Mouse (Mus musculus): ENCODE data around the gene Filip1l. TPM values are rescaled to one million over a fixed set of nuclear protein-coding genes. Genes with fewer than 3 reads are reported as not detected.

Gene Filip1l
- polyA plus RNA-seq (2014; fragmentation: Nextera tagmentation; extraction: Ambion mirVana): 1.8 and 4.0 TPM in 2 replicates

- no peaks in the 10 kb centered on the region for H3K36me3 ChIP-seq (ENCODE audit: control insufficient read depth, insufficient read depth, low read length)
- no peak within 1 kb of the TSS for H3K4me2 ChIP-seq (ENCODE audit: low read depth, low read length)
- no peak within 1 kb of the TSS for H3K27ac ChIP-seq (ENCODE audit: low read depth, low read length)
- no peak within 1 kb of the TSS for H3K9ac ChIP-seq (replicated peaks; ENCODE audit: low read depth, low read length)
- no peak within 1 kb of the TSS for H3K4me3 ChIP-seq (ENCODE audit: low read depth, low read length)
- H3K4me1 ChIP-seq (ENCODE audit: control insufficient read depth, insufficient read depth, low read length): no peaks in the 10 kb centered on the region
- ATAC-seq (ENCODE audit: low read depth): peak; percentile 21; the same call in 1 of the 2 replicates
- H3K9me3 ChIP-seq (ENCODE audit: control insufficient read depth, low read length): no peaks in the 10 kb centered on the region
- no peaks in the 10 kb centered on the region for H3K27me3 ChIP-seq (ENCODE audit: control insufficient read depth, insufficient read depth, low read length)
- WGBS: 78% methylated on average over 6 of the region's 6 CpGs
Measured at GRCm38 (mm10) chr16:57352751-57353150, at the start of gene Filip1l. TSS of gene Filip1l (plus strand) at chr16:57353093.

DNA sequence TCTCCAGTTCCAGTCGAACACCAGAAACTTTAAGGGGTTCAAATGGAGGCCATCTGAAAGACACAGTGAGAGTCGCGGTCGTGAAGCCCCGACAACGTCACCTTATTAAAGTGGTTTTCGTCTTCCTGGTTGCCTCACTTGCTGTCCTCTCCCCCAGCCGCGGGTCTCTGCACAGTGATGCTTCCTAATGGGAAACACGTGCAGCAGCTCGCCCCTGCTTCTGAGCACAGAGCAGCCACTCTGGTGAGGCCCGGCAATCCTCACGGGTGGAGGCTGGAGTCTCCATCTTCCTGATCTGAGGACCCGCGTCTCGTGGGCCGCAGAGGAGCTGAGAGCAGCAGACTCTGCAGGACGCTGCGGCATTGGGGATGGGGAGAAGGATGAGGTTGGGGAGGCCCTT, 49.2 kb upstream of the Filip1l start:
- Histone ChIP-seq H3K27ac (ENCODE audit: low read depth, low read length) (no peak overlapping the region), H3K36me3 (ENCODE audit: control insufficient read depth, insufficient read depth, low read length) (no peaks in the 10 kb centered on the region), H3K9me3 (ENCODE audit: control insufficient read depth, low read length) (no peaks in the 10 kb centered on the region), H3K9ac (replicated peaks; ENCODE audit: low read depth, low read length) (no peak overlapping the region), H3K4me3 (ENCODE audit: low read depth, low read length) (no peak overlapping the region), H3K4me2 (ENCODE audit: low read depth, low read length) (no peak overlapping the region), H3K4me1 (ENCODE audit: control insufficient read depth, insufficient read depth, low read length) (no peaks in the 10 kb centered on the region), H3K27me3 (ENCODE audit: control insufficient read depth, insufficient read depth, low read length) (no peaks in the 10 kb centered on the region)
- 69% methylated on average over 19 of the region's 19 CpGs for WGBS
- ATAC-seq (ENCODE audit: low read depth): no peak

DNA sequence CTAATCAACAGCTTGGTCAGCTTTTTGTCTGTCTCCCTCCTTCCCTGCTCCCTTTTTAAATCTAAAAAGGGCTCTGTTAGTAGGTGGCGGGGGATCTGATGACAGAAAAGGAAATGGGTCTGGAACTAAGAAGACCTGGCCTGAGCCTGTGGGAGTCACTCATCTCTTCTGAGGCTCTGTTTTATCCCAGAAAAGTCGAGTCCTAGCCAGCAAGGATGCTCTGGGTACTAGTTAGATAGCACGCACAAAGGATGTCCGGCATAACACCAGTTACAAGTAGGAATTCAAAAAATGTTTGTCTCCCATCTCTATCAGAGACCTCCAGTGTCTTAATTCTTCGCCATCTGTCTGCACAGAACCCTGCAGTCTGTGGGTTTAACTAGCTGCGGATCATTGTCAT, 47.4 kb upstream of the Filip1l start:
- WGBS: 85% methylated on average over 6 of the region's 6 CpGs
- ATAC-seq (ENCODE audit: low read depth): no peak
- no peak overlapping the region for H3K4me2 ChIP-seq (ENCODE audit: low read depth, low read length)

GRCm38 (mm10) chr16:57312130-57312529, 40.8 kb upstream of the Filip1l start:
- Histone ChIP-seq H3K9ac (replicated peaks; ENCODE audit: low read depth, low read length) (no peak overlapping the region), H3K4me3 (ENCODE audit: low read depth, low read length) (no peak overlapping the region), H3K27me3 (ENCODE audit: control insufficient read depth, insufficient read depth, low read length) (no peaks in the 10 kb centered on the region), H3K4me2 (ENCODE audit: low read depth, low read length) (no peak overlapping the region), H3K4me1 (ENCODE audit: control insufficient read depth, insufficient read depth, low read length) (no peaks in the 10 kb centered on the region), H3K27ac (ENCODE audit: low read depth, low read length) (no peak overlapping the region), H3K36me3 (ENCODE audit: control insufficient read depth, insufficient read depth, low read length) (no peaks in the 10 kb centered on the region), H3K9me3 (ENCODE audit: control insufficient read depth, low read length) (no peaks in the 10 kb centered on the region)
- no peak for ATAC-seq (ENCODE audit: low read depth)
- WGBS: 90% methylated on average over 2 of the region's 2 CpGs

More for the DNA sequence above, 47.4 kb upstream of the Filip1l start:
- Histone ChIP-seq H3K9me3 (ENCODE audit: control insufficient read depth, low read length) (no peaks in the 10 kb centered on the region), H3K4me1 (ENCODE audit: control insufficient read depth, insufficient read depth, low read length) (no peaks in the 10 kb centered on the region), H3K36me3 (ENCODE audit: control insufficient read depth, insufficient read depth, low read length) (no peaks in the 10 kb centered on the region), H3K27ac (ENCODE audit: low read depth, low read length) (no peak overlapping the region), H3K27me3 (ENCODE audit: control insufficient read depth, insufficient read depth, low read length) (no peaks in the 10 kb centered on the region), H3K4me3 (ENCODE audit: low read depth, low read length) (no peak overlapping the region), H3K9ac (replicated peaks; ENCODE audit: low read depth, low read length) (no peak overlapping the region)

DNA sequence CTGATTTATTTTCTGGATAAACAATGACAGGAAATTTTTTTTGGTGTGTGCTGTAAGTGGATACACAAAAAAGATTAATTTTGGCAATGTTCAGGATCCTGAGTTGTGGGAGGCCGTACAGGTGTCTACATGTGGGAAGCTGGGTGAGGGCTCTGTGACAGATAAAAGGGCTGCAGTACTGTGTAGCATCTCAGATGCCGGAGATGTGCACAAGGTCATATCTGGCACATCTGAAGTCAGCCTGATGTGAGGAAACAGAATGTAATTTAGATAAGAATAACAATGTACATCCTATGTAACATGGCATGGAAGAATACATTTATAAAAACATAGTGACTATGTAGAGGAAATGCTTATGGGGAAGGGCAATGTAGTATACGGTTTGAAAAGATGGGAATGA, 39.4 kb upstream of the Filip1l start:
- no peak for ATAC-seq (ENCODE audit: low read depth)
- no peak overlapping the region for H3K4me3 ChIP-seq (ENCODE audit: low read depth, low read length)
- H3K9ac ChIP-seq (replicated peaks; ENCODE audit: low read depth, low read length): no peak overlapping the region
- no peak overlapping the region for H3K4me2 ChIP-seq (ENCODE audit: low read depth, low read length)
- 92% methylated on average over 3 of the region's 3 CpGs for WGBS
- H3K36me3 ChIP-seq (ENCODE audit: control insufficient read depth, insufficient read depth, low read length): no peaks in the 10 kb centered on the region
- H3K27ac ChIP-seq (ENCODE audit: low read depth, low read length): no peak overlapping the region
- no peaks in the 10 kb centered on the region for H3K27me3 ChIP-seq (ENCODE audit: control insufficient read depth, insufficient read depth, low read length)
- H3K4me1 ChIP-seq (ENCODE audit: control insufficient read depth, insufficient read depth, low read length): no peaks in the 10 kb centered on the region
- H3K9me3 ChIP-seq (ENCODE audit: control insufficient read depth, low read length): no peaks in the 10 kb centered on the region

DNA sequence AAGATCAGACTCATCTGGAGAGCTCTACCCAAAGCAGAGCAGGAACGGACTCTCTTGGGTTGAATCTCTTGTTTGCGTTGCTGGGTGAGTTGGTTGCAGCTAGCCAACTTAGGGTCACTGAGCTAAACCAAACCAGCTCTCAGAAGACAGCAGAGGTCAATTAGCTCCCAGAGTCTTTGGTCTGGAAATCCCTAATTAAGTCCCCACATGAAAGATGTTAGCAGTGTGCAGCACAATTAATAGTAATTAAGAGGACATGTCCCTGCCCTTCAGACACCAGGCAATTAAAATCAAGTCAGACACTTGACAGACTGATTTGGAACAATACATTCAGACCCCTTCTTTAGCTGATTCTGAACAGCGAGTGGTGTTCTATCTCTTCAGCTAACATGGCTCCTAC, 38.7 kb upstream of the Filip1l start:
- H3K4me1 ChIP-seq (ENCODE audit: control insufficient read depth, insufficient read depth, low read length): no peaks in the 10 kb centered on the region
- H3K27me3 ChIP-seq (ENCODE audit: control insufficient read depth, insufficient read depth, low read length): no peaks in the 10 kb centered on the region
- H3K9me3 ChIP-seq (ENCODE audit: control insufficient read depth, low read length): no peaks in the 10 kb centered on the region
- H3K36me3 ChIP-seq (ENCODE audit: control insufficient read depth, insufficient read depth, low read length): no peaks in the 10 kb centered on the region
- no peak for ATAC-seq (ENCODE audit: low read depth)
- no peak overlapping the region for H3K9ac ChIP-seq (replicated peaks; ENCODE audit: low read depth, low read length)
- 87% methylated on average over 3 of the region's 3 CpGs for WGBS
- no peak overlapping the region for H3K4me2 ChIP-seq (ENCODE audit: low read depth, low read length)
- H3K27ac ChIP-seq (ENCODE audit: low read depth, low read length): no peak overlapping the region
- H3K4me3 ChIP-seq (ENCODE audit: low read depth, low read length): no peak overlapping the region

GRCm38 (mm10) chr16:57315026-57315425, 37.9 kb upstream of the Filip1l start:
- WGBS: 92% methylated on average over 9 of the region's 9 CpGs
- Histone ChIP-seq H3K27ac (ENCODE audit: low read depth, low read length) (no peak overlapping the region), H3K27me3 (ENCODE audit: control insufficient read depth, insufficient read depth, low read length) (no peaks in the 10 kb centered on the region), H3K9me3 (ENCODE audit: control insufficient read depth, low read length) (no peaks in the 10 kb centered on the region), H3K4me2 (ENCODE audit: low read depth, low read length) (no peak overlapping the region), H3K4me1 (ENCODE audit: control insufficient read depth, insufficient read depth, low read length) (no peaks in the 10 kb centered on the region), H3K36me3 (ENCODE audit: control insufficient read depth, insufficient read depth, low read length) (no peaks in the 10 kb centered on the region), H3K9ac (replicated peaks; ENCODE audit: low read depth, low read length) (no peak overlapping the region), H3K4me3 (ENCODE audit: low read depth, low read length) (no peak overlapping the region)
- ATAC-seq (ENCODE audit: low read depth): no peak

- no peaks in the 10 kb centered on the region for H3K9me3 ChIP-seq (ENCODE audit: control insufficient read depth, low read length)
- no peaks in the 10 kb centered on the region for H3K4me1 ChIP-seq (ENCODE audit: control insufficient read depth, insufficient read depth, low read length)
- WGBS: 86% methylated on average over 4 of the region's 4 CpGs
- H3K4me2 ChIP-seq (ENCODE audit: low read depth, low read length): no peak overlapping the region
- no peak overlapping the region for H3K9ac ChIP-seq (replicated peaks; ENCODE audit: low read depth, low read length)
- H3K36me3 ChIP-seq (ENCODE audit: control insufficient read depth, insufficient read depth, low read length): no peaks in the 10 kb centered on the region
- H3K27ac ChIP-seq (ENCODE audit: low read depth, low read length): no peak overlapping the region
- no peak overlapping the region for H3K4me3 ChIP-seq (ENCODE audit: low read depth, low read length)
- no peak for ATAC-seq (ENCODE audit: low read depth)
- no peaks in the 10 kb centered on the region for H3K27me3 ChIP-seq (ENCODE audit: control insufficient read depth, insufficient read depth, low read length)
Measured at GRCm38 (mm10) chr16:57317127-57317526, 35.8 kb upstream of the Filip1l start.

GRCm38 (mm10) chr16:57317882-57318636, 34.8 kb upstream of the Filip1l start:
- Histone ChIP-seq H3K4me3 (ENCODE audit: low read depth, low read length) (no peak overlapping the region), H3K36me3 (ENCODE audit: control insufficient read depth, insufficient read depth, low read length) (no peaks in the 10 kb centered on the region), H3K4me2 (ENCODE audit: low read depth, low read length) (no peak overlapping the region), H3K27ac (ENCODE audit: low read depth, low read length) (no peak overlapping the region), H3K9me3 (ENCODE audit: control insufficient read depth, low read length) (no peaks in the 10 kb centered on the region), H3K9ac (replicated peaks; ENCODE audit: low read depth, low read length) (no peak overlapping the region), H3K4me1 (ENCODE audit: control insufficient read depth, insufficient read depth, low read length) (no peaks in the 10 kb centered on the region), H3K27me3 (ENCODE audit: control insufficient read depth, insufficient read depth, low read length) (no peaks in the 10 kb centered on the region)
- ATAC-seq (ENCODE audit: low read depth): no peak
- 53% methylated on average over 13 of the region's 13 CpGs for WGBS
